Mouse (Mus musculus): ENCODE results near the gene Pde3a. TPM values are rescaled to one million over a fixed set of nuclear protein-coding genes. Genes with fewer than 3 reads are reported as not detected.

The Pde3a gene
- total RNA-seq, 2 experiments from 2014 or later = 1.5 to 2.8 TPM

GRCm38 (mm10) chr6:141543344-141543743, 294.3 kb downstream of the Pde3a start:
- intact Hi-C loops (cut with DNase I) = no loop called here
- no peak for DNase-seq (ENCODE audit: low spot score in 2 of 2)
